Mouse (Mus musculus) cerebellum, adult (tissue): ENCODE measurements around the gene Derl3.
"Not testable (repeated sequence)": the region's sequence is repeated elsewhere in the genome, so short reads cannot be mapped to it uniquely, and the experiment has no call there.

Source experiments
- ATAC-seq: cut with Nextera tagmentation; 2 replicates; pipeline ENCODE4 v1.9.2; 2017; ENCODE audit warnings: mild to moderate bottlenecking, moderate library complexity, mixed read lengths; ENCODE audit not compliant: insufficient number of reproducible peaks, low FRiP score, low TSS enrichment

Gene Derl3

DNA sequence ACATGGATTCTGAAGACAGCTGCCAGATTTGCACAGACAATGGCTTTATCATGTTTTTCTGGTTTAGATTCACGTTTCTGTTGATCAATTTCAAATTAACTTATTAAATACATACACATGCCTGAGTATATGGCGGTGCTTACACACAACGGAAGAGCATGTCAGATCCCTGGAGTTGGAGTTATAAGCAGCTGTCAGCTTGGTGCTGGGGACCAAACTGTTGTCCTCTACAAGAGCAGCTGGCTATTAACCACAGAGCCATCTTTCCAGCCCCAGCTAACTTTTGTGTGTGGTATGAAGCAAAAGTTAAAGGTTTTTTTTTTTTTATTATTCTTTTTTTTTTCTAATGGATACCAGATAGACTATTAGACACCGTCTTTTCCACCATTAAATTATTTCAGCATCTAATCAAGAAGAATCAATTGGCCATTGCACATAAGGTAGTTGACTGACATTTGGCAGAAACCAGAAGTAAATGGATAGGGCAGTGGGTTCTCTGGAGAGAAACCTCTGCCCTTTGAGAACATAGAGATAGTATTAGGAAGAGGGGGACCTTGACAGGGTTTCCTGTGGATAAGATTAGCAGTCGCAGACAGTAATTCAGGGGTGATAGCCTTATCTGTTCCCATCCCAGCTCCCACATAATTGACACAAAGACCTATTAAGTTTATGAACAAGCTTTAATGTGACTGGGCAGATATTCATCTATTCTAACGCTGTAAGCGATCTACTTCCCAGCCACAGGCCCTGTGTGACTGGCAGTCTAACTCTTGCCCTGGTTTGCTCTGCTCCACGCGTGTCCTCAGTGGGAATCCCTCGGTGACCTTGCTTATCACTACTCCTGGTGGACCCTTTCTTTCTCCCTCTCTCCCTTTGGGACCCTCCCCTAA is 20.9 kb upstream of the Derl3 start:
- no peak for ATAC-seq

DNA sequence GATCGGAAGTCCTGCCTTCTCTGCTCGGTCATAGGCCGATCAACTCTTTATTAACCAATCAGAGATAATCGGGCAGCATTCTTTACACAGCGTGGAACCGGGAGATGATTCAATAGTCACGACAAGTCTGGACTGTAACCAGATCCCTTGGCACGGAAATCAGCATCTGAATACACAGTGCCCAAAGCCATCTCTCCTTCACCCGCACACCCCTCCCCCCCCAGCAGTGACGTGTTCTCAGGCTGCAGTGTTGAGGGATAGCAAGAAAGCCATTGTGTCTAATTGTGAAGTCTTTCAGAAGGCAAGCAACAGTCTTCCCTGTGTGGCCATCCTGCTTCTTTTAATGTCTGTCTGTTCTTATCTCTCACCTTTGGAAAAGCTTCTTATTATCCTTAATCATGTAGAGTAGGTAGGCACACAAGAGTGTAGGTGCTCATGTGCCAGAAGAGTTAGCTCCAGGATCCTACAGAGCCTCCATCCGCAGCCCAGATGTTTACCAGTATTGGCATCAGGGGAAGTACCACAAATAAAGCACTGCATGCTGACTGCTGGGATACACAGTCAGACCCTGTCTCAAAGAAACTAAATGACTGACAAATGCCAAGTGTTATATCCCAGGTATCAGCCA is 20.2 kb upstream of the Derl3 start:
- ATAC-seq = peak; percentile 90

DNA sequence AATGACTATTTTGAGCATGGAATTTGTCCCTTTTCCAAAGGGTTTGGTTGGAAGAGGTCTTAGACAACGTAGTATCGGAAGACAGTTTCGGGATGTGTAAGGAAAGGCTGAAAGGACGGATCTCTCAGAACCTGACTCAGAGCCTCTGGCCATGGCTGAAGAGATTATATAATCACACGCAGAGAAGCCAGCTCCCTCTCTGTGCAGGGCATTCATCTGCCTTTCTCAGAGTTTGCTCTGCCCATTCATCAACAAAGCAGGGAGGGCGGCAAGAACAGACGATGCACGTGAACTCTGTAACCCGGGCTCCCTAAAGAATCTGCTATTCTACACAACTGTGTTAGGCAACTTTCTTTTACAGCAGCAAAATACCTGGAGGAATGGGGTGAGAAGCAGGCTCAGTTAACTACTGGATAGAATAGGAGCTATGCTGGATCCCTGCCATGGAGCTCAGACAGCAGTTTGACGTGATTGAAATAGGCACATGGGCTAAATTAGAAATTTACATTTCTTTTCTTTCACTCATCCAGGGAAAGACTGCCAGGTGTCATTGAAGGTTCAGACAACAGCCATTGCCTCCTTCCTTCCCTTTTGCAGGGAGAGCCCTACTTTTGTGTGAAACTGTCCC is 19.6 kb upstream of the Derl3 start:
- ATAC-seq = peak; percentile 77; the same call in 1 of the 2 replicates

DNA sequence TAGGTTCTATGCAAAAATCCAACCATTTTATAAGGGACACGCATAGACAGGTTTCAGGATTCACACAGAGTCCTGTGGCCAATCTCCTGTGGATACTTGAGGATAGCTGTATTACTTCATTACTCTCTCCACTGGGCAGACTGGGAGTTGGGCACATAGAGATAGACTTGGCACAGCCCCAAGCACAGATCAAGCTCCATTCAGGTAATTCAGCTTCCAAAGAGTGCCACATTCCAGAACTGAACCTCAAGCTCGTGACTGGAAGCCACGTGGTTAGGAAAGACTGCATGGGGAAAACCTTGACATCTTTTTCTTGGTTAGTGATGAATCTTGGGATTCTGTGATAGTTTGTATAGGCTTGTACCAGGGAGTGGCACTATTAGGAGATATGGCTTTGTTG is 14.4 kb upstream of the Derl3 start:
- no peak for ATAC-seq

DNA sequence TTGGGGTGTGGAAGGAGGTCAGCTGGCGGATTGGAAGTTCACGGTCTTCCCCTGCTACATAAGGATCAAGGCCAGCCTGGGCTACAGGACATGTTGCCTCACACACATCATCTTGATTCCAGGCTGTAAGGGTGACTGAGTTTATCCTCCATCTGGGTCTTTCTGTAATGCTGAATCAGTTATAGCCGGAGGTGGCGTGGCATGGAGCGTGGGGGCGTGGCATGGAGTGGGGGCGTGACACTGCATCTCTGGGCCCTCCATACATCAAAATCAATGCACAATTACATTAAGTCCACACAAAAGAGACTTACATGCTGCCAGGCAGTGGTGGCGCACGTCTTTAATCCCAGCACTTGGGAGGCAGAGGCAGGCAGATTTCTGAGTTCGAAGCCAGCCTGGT is 12.9 kb upstream of the Derl3 start:
- ATAC-seq = no peak

DNA sequence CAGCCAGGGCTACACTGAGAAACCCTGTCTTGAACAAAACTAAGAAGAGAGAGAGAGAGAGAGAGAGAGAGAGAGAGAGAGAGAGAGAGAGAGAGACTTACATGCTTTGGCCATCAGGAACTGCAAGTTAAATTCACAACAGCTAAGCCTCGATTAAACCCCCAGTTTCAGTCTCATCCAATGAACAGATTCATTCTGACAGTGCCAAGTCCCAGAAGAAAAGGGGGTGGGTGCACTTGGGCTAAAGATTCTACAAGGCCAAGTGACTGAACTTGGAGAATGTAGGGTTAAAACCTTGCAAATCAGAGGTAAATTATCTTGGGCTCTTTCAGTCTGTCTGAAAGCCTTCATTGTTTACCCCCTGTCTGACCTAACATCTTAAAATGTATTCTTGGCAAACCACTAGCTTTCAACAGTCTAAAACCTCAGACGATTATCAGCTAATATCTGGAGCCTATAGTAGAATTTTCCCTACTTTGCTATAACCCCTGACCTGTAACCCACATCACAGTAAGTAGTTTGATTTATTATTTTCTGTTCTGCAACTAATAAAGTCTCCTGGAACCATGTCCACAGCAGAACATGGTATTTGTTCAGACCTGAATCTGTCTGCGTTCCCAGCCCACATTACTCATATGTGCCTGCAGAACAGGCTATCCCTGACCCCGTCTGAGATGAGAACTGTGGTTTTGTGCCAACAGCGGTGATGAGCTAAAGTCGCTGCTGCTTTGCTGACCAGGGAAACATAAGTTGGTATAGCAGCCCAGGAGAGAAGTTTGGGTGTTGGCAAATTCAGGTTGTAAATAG is 12.2 kb upstream of the Derl3 start:
- ATAC-seq = no peak

DNA sequence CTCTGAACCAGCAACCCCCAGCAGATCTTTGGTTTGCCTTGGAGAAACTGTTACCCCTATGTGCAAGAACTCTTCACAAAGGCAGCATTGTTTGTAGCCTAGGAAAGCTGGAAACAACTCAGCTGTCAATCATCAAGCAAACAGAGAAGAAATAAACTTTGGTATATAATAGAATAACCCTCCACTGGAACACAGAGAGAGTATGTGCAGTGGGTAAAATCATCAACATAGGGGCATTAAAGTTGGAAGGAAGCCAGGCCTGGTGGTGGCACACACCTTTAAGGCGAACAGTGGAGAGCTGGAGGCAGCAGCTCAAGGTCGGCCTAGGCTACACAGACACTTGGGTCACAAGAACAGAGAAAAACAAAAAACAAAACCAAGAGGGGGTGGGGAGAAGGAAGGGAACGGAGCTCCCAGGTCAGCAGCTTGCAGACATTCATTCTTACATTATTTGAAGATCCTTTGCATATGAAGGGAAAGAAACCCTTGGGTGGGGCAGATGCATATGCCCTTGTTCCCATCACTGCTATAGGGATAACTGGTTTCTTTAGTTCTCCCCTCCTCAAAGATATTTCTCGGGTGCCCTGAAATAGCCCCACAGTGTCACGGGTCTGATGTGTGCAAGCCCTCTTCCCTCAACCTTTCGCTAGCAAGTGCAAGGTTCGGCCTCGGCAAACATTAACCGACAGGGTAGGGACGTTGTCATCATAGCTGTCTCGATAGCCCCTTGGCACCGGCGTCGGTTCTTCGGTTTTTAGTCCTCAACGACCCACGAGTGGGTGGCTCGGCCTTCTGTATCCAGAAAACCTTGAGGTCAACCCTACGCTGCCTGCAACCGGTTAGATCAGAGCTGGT is 11.4 kb upstream of the Derl3 start:
- ATAC-seq = no peak

DNA sequence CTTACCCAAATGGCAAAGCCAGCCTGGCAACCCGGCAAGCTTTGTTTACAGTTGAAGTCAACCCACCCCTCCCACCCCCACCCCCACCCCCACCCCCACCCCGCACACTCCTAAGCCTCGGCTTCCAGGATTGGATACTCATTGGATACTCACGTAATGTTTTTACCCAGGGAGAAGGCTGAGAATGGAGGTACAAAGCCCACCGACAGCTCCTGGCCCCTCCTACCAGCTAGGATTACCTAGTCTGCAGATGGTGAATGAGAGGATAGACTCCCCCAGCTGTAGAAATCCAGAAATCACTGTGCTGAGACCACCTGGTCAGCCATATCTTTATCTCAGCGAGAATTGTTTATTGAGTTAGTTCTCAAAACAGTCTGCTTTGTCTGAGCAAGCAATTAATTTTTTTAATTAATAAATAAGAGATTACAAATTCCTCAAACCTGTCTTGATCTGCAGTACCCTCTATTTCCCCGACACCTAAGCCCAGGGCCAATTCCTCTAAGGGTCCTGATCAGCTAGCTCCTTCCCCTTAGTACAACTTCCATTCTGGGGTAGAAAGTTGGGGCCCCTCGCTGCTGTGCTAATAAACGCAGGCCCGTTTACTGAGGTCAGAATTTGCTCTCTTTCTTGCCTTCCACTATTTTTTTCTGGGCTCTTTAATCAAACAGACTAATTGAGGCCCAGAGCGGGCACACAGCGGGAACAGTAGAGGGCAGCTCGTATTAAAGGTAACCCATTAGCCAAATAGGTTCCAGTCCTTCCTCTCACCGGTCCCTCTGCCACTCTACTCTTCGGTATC is 10.6 kb upstream of the Derl3 start:
- no peak for ATAC-seq

DNA sequence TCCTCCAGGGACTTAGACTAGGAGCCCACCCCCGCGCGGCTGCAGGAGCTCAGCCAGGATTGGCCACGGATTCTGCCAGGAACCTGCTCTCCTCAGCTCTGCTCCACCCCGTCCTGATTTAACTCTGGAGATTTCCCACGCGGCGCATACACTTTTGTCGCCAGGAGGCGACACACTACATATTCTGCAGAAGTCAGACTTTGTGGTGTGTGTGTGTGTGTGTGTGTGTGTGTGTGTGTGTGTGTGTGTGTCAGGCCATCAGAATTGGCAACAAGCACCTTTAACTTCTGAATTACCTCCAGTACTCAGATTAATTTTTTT is 10.0 kb upstream of the Derl3 start:
- ATAC-seq = peak; percentile 79

DNA sequence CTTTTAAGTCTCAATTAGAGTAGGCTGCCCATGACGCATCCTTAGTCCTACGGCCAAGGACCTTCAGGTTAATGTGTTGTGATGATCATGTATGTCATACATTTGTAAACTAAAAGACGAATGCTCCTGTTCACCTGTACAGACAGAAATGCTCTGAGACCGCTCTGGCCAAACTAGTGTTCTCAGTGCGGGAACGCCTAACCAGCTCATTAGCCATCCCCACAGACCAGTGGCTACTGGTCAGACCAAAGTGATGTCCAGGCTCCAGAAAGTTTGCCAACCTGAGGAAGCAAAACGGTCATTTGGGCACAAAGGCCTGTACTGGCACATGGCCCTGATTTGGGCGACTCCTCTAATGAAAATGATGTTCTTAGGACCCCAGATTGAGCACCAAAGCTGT is 8.5 kb upstream of the Derl3 start:
- no peak for ATAC-seq

DNA sequence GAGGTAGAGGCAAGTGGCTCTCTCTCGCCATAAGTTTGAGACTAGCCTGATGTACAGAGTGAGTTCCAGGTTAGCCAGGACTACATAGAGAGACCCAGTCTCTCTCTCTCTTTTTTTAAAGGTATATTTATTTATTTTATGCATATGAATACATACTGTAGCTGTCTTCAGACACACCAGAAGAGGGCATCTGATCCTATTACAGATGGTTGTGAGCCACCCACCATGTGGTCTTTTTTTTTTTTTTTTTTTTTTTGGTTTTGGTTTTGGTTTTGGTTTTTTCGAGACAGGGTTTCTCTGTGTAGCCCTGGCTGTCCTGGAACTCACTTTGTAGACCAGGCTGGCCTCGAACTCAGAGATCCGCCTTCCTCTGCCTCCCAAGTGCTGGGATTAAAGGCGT is 5.7 kb upstream of the Derl3 start:
- ATAC-seq = not testable (repeated sequence)

DNA sequence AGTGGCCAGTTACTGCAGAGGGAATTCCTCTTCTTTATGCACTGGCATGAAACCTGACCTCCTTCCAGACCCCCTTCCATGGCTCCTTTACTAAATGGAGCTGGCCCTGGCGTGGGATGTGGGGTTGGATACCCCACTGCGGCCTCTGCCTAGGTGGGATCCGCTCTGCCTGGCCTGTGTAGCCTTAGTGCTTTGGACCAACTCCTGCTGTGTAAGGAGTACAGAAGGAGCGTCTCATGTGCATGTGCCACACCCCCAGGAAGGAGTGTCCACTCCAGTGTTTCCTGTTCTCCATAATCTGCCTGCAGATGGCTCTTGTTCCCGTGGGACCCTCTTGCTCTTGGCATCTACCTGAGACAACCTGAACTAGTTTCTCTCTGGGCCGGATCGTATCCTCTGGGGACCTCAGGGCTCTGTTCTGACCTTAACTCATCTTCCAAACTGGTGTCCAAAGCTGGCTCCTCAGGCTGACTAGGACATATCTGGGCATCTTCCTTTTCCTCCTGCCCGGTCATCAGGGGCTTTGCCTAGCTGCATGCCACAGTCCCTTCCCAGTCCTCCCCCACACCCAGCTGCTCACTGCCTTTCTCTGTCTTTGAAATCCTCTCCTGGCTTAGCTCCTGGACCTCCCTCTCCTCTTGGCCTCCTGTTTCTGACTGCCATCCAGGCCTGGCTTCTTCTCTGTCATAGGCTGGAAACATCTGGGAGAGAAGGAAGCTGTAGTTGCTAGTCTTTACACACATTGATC is 3.6 kb upstream of the Derl3 start:
- no peak for ATAC-seq

DNA sequence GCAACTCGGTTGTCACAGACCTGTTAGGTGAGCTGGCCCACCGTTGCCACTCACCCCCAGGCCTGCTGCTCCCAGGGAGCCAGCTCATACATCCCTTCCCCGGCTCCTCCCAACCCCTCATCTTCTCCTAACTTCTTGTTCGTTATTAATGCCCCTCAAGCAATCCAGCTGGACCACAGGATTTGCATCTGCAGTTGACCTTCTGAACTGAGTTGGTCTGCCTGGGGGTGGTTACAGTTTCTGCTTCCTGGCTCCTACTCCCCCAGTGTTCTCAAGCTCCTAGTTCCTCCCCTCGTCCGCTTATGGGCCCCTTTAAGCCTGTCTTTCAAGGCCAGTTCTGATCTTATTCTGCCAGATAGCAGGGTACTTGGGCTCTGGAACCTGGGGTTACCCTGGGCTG is 1.4 kb downstream of the Derl3 start:
- no peak for ATAC-seq

DNA sequence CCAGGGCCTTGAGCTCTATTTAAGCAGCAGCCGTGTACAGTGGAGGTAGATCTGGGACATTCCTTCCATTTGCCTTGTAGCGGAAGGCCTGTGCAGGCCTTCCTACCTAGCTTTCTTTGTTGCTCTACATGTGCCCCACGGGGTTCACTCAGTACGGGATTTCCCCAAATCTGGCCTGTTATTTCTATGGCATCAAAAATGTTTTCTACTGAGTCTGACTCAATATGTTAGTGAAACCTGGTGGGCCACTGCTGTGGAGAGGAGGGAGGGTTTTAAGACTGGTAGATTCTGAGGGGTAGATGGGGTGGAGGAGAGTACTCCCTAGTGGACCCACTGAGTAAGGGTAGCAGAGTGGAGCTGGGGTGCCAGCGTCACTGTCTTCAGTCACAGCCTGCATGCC is 2.5 kb downstream of the Derl3 start:
- no peak for ATAC-seq

DNA sequence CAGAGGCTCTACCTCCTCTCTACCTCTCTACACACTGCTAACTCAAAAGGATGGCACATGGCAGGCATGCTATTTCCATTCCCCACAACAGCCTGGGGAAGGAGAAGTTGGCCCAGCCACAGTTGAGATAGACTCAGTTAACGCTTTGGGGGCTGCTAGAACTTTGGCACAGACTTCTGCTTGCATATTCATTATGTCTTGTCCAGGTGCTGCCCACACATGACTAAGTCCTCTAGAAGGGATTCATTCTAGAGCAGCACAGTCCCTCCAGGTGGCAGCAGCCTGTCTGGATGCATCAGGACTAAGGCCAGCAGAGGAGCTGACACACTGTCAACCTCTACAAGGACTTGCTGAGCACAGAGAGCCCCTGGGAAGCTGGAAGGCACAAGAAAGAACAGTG is 3.0 kb downstream of the Derl3 start:
- no peak for ATAC-seq

DNA sequence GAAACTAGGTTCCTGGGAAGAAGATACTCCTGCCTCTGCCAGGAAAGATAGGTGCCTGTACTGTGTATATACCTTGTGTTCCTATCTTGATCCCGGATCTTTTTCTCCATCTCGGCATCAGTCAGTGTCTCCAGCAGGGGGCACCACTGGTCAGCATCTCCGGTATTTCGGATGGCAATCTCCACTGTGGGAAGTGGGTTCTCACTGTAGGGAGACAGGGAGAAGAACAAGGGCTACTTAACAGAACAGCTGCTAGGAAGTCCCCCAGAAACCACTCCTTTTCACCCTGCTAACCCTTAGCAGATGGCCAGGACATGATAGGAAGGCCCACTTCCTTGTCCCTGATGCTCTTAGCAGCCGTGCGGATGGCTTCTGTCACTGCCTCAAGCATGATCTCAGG is 4.2 kb downstream of the Derl3 start:
- ATAC-seq = no peak

DNA sequence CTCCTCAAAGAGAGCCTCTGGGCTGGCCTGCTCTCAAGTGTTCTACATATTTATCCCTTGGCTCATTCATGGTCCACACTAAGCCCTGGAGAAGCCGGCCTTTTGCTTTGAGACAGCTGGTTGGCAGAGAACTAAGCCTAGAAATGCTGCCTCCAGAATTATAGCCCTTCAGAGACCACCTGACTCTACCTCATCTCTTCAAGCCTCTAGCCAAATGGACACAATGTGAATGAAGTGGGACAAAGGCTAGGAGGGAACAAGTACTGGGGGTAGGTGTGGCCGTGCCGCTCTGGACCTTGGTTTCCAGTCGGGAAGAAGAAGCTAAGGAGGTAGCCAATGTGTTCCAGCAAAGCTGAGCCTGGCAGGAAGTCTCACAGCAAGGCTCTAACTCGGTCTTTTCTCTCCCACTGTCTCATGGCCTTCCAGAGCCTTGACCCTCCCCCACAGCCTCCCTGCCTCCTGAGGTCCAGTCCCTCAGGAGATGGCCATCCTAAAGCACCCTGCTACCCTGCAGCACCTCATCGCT is 4.9 kb downstream of the Derl3 start:
- ATAC-seq = no peak

DNA sequence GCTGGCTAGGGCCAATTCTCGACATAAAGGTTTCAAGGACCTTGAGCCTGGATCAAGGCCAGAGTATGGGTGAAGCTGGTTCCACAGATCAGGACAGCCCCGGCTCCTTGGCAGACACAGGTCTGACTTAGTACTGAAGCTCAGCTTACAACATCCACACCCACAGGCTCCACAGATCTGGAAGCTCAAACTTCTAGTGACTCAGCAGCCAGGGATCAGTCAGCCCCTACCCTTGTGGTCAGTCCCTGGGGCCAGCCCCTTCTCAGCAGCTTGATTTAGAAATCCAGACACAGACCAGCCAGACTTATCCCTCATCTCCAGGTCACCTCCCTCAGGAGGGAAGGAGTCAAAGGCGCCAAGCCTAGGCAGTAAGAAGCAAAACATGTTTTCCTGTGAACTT is 5.6 kb downstream of the Derl3 start:
- no peak for ATAC-seq
